Mouse (Mus musculus) limb, embryonic 13.5 days (tissue): ENCODE measurements at regions not wholly inside any gene's neighbourhood (a gene's known extent, or its start where the extent isn't known, plus 50 kb on each side); places are given as distances from the start of the nearest gene placed in this dataset.

ENCODE experiments used
- ATAC-seq: fragments of 200-750 bp; cut with Nextera tagmentation; 2 replicates; pipeline ENCODE4 v1.8.0; 2017; ENCODE audit warnings: low read depth, moderate number of reproducible peaks, moderate TSS enrichment; ENCODE audit not compliant: low FRiP score
- H3K27ac ChIP-seq: fragments of 300-500 bp; sonication (generic); 2 replicates; pipeline ENCODE4 v1.5.1; 2015; ENCODE audit warnings: inconsistent platforms, mild to moderate bottlenecking, moderate library complexity
- H3K27me3 ChIP-seq: fragments of 300-500 bp; sonication (generic); 2 replicates; pipeline ENCODE4 v1.6.1; 2015; ENCODE audit warnings: mild to moderate bottlenecking, inconsistent platforms
- H3K36me3 ChIP-seq: fragments of 300-500 bp; sonication (generic); 2 replicates; pipeline ENCODE4 v1.6.1; 2015; ENCODE audit warnings: inconsistent platforms, mild to moderate bottlenecking, moderate library complexity
- H3K4me1 ChIP-seq: fragments of 300-500 bp; sonication (generic); 2 replicates; pipeline ENCODE4 v1.6.1; 2015; ENCODE audit warnings: inconsistent platforms
- H3K4me2 ChIP-seq: fragments of 300-500 bp; sonication (generic); replicated peaks from 2 replicates; pipeline ENCODE4 v1.6.1; 2015; ENCODE audit warnings: inconsistent platforms, mild to moderate bottlenecking, moderate library complexity
- H3K4me3 ChIP-seq: fragments of 300-500 bp; sonication (generic); 2 replicates; pipeline ENCODE4 v1.5.1; 2015; ENCODE audit warnings: moderate library complexity, mild to moderate bottlenecking, inconsistent platforms
- H3K9ac ChIP-seq: fragments of 300-500 bp; sonication (generic); 2 replicates; pipeline ENCODE4 v1.6.1; 2015; ENCODE audit warnings: mild to moderate bottlenecking, inconsistent platforms
- H3K9me3 ChIP-seq: fragments of 300-500 bp; sonication (generic); 2 replicates; pipeline ENCODE4 v1.6.1; 2016; ENCODE audit warnings: inconsistent platforms
- WGBS: fragments of 180-500 bp; shearing (Covaris S2); methylation state at CpG from one replicate; pipeline ENCODE4 v1.1.7; 2015; 5-methylcytosine and 5-hydroxymethylcytosine counted together

DNA sequence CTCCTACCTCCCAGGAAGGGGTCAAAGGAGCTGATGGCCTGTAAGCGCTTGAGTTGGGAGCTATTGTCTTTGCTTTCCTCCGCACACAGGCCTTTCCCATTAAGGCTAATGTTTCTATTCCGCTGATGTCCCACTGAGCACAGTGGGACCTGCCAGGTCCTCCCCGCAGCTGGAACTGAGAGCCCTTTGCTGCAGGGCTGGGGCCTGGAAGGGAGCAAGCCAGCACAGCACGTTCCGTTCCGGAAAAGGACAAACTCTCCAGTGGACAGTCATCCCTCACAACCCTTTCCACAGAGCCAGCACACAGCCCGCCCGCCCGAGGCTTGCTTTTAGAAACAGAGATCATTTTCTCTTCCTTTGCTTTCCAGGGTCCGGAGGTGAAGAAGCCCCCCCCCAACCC is 116.2 kb upstream of the Usp24 start:
- no peak overlapping the region for H3K4me3 ChIP-seq
- H3K27ac ChIP-seq, result peak overlapping the region; percentile 23; the same call in 1 of the 2 replicates
- H3K36me3 ChIP-seq, result no peaks in the 10 kb centered on the region
- peak overlapping the region; percentile 41 for H3K4me2 ChIP-seq
- 0 out of 2 replicates have a peak, but pooled peaks cover 3% of the 10 kb centered on the region for H3K27me3 ChIP-seq
- H3K9me3 ChIP-seq, result no peaks in the 10 kb centered on the region
- H3K9ac ChIP-seq, result peak overlapping the region; percentile 13; the same call in 1 of the 2 replicates
- peaks cover 39% of the 10 kb centered on the region for H3K4me1 ChIP-seq
- ATAC-seq, result peak; percentile 55; the same call in 1 of the 2 replicates
- 10% methylated on average over 11 of the region's 11 CpGs for WGBS

GRCm38 (mm10) chr4:106200241-106200640 is 115.8 kb upstream of the Usp24 start:
- H3K9me3 ChIP-seq, result no peaks in the 10 kb centered on the region
- H3K9ac ChIP-seq, result no peak overlapping the region; the same call in 1 of the 2 replicates
- no peak overlapping the region for H3K4me3 ChIP-seq
- H3K27me3 ChIP-seq, result 0 out of 2 replicates have a peak, but pooled peaks cover 3% of the 10 kb centered on the region
- H3K4me1 ChIP-seq, result peaks cover 39% of the 10 kb centered on the region
- no peaks in the 10 kb centered on the region for H3K36me3 ChIP-seq
- H3K27ac ChIP-seq, result no peak overlapping the region
- 23% methylated on average over 6 of the region's 6 CpGs for WGBS
- peak; percentile 46; the same call in 1 of the 2 replicates for ATAC-seq
- H3K4me2 ChIP-seq, result peak overlapping the region; percentile 41

DNA sequence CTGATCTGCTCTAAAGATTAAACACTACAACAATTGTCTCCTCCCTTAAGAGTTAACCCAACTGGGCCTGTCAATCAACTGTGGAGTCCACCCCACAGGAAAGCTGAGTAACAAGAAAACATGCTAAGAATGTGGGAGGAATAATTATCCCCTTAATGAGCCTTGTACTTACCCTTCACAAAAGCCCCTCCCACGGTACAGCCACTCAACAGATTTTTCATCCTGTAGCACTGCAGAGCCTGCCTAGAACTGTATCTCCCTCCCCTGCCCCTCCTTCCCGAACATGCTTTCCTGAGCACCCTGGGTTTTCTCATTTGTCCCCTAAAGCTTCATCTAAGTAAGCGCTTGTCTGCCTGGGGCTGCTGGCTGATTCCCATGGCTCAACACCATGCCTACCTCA is 113.5 kb upstream of the Usp24 start:
- Histone ChIP-seq H3K9ac (no peak overlapping the region), H3K4me3 (no peak overlapping the region), H3K27ac (no peak overlapping the region), H3K27me3 (0 out of 2 replicates have a peak, but pooled peaks cover 3% of the 10 kb centered on the region), H3K36me3 (no peaks in the 10 kb centered on the region), H3K4me2 (no peak overlapping the region), H3K4me1 (peaks cover 36% of the 10 kb centered on the region), H3K9me3 (no peaks in the 10 kb centered on the region)
- 42% methylated on average over 3 of the region's 3 CpGs for WGBS
- no peak for ATAC-seq

DNA sequence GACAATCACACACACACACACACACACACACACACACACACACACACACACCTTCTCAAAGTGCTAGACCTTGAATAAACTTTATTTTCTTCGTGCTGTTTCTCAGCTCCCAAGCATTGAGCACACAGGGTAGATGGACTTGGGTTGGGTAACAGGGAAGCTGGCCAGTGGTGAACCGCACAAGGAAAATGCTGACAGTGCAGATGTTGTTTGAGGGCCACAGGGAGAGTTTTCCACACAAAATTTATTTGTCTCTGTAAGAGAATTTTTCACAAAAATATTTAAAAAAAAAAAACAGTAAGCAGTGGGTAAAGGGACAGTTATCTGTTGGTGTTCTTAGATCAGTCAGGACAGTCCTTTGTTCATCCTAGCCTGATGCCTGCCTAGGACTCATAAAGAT is 110.8 kb upstream of the Usp24 start:
- H3K4me1 ChIP-seq, result peaks cover 10% of the 10 kb centered on the region
- no peak overlapping the region for H3K4me3 ChIP-seq
- H3K9me3 ChIP-seq, result no peaks in the 10 kb centered on the region
- H3K27me3 ChIP-seq, result no peaks in the 10 kb centered on the region
- H3K9ac ChIP-seq, result no peak overlapping the region
- WGBS, result 82% methylated on average over 2 of the region's 2 CpGs
- H3K27ac ChIP-seq, result no peak overlapping the region
- H3K36me3 ChIP-seq, result no peaks in the 10 kb centered on the region
- no peak for ATAC-seq
- no peak overlapping the region for H3K4me2 ChIP-seq

DNA sequence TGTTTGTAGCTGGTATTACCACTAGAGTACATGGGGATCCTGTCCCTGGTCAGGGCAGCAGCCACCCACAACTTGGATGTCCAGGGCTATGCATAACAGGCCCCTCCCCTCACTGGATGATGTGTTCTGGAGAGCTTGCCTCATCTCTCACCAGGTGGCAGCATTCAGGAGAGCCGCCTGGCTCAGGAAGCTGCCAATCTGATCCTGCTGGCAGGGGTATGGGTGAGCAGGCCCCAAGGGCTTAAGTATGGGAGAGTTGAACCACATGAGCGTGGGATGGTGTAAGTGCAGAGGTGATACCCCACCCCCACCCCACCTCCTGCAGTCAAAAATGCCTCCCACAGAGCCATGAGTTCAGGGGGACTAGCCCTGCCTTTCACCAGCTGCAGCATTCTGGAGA is 110.0 kb upstream of the Usp24 start:
- 0 out of 2 replicates have a peak, but pooled peaks have one; percentile 12 for ATAC-seq
- no peak overlapping the region for H3K4me2 ChIP-seq
- H3K27ac ChIP-seq, result no peak overlapping the region
- peaks cover 7% of the 10 kb centered on the region; the same call in 1 of the 2 replicates for H3K4me1 ChIP-seq
- no peaks in the 10 kb centered on the region for H3K27me3 ChIP-seq
- WGBS, result 40% methylated on average over 2 of the region's 2 CpGs
- H3K4me3 ChIP-seq, result no peak overlapping the region
- no peak overlapping the region for H3K9ac ChIP-seq
- no peaks in the 10 kb centered on the region for H3K36me3 ChIP-seq
- no peaks in the 10 kb centered on the region for H3K9me3 ChIP-seq

- Histone ChIP-seq H3K9ac (no peak overlapping the region), H3K9me3 (no peaks in the 10 kb centered on the region), H3K27ac (no peak overlapping the region), H3K4me3 (no peak overlapping the region), H3K36me3 (no peaks in the 10 kb centered on the region), H3K27me3 (no peaks in the 10 kb centered on the region), H3K4me2 (no peak overlapping the region), H3K4me1 (peaks cover 12% of the 10 kb centered on the region; the same call in 1 of the 2 replicates)
- WGBS, result 85% methylated on average over 11 of the region's 11 CpGs
- ATAC-seq, result no peak
Measured at GRCm38 (mm10) chr4:106209465-106209864, 106.5 kb upstream of the Usp24 start.

DNA sequence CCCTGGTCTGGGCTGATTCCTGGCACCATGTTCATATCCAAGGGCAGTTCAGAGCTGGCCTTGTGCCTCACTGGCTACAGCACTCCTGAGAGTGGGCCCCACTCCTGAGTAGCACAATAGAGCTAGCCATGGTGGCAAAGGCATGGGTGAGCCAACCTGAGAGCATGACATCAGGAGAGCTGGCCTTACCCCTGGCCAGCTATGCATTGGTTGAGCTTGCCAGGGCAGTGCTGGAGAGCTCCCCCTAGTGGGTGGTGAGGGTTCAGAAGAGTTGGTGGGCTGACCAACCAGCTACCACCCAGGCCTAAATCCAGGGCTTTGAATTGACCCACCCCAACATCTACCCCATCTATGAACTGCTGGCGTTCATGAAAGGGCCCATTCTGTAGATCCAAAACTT is 106.0 kb upstream of the Usp24 start:
- Histone ChIP-seq H3K27ac (no peak overlapping the region), H3K9ac (no peak overlapping the region), H3K4me2 (no peak overlapping the region), H3K4me1 (peaks cover 12% of the 10 kb centered on the region; the same call in 1 of the 2 replicates), H3K4me3 (no peak overlapping the region), H3K36me3 (no peaks in the 10 kb centered on the region), H3K9me3 (no peaks in the 10 kb centered on the region), H3K27me3 (no peaks in the 10 kb centered on the region)
- no peak for ATAC-seq
- 90% methylated on average over 1 of the region's 1 CpGs for WGBS

DNA sequence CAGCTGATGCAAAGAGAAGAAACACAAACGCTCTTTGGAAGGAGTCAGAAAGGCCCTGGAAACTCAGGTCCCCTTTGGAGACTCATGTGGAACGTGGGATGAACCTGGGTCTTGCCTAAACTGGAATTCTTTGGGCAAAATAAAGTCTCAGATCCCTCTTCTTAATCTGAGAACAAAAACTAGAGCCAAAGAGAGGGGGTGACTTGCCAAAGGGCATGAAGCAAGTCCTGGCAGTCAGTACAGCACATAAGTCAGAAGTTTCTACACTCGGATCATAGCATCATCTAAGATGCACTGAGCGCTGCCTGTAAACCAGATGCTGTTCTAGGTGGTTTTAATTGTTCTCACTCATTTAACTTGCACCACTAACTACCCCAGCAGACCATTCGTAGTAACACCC is 101.8 kb upstream of the Usp24 start:
- H3K9ac ChIP-seq, result no peak overlapping the region
- no peaks in the 10 kb centered on the region for H3K9me3 ChIP-seq
- H3K4me1 ChIP-seq, result peaks cover 5% of the 10 kb centered on the region; the same call in 1 of the 2 replicates
- ATAC-seq, result no peak
- no peak overlapping the region for H3K4me3 ChIP-seq
- no peaks in the 10 kb centered on the region for H3K36me3 ChIP-seq
- 72% methylated on average over 5 of the region's 5 CpGs for WGBS
- no peaks in the 10 kb centered on the region for H3K27me3 ChIP-seq
- H3K4me2 ChIP-seq, result no peak overlapping the region
- no peak overlapping the region for H3K27ac ChIP-seq

DNA sequence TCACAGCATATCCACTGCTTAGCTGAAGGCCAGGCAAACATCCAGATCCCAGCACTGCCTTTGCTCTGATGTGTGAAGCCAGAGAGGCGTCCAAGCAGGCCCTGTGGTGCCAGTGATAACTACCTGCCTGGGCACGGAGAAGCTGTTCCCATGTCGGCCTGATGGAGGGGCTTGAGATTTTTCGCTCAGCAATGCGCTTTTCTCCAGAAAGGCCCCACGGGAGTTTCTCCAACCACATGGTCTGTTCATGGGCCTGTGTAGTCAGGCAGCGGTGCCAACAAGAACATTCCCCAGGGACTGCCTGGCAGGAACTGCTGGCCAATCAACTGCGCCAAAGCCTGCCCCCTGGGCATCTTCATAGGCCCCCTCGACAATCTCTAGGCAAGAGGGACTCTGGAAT is 95.4 kb upstream of the Usp24 start:
- Histone ChIP-seq H3K27ac (no peak overlapping the region), H3K9ac (no peak overlapping the region), H3K4me2 (no peak overlapping the region), H3K4me3 (no peak overlapping the region), H3K9me3 (no peaks in the 10 kb centered on the region), H3K27me3 (no peaks in the 10 kb centered on the region), H3K4me1 (peaks cover 21% of the 10 kb centered on the region; the same call in 1 of the 2 replicates), H3K36me3 (no peaks in the 10 kb centered on the region)
- 60% methylated on average over 9 of the region's 9 CpGs for WGBS
- no peak for ATAC-seq

GRCm38 (mm10) chr4:106225184-106225862 is 90.7 kb upstream of the Usp24 start:
- Histone ChIP-seq H3K36me3 (no peaks in the 10 kb centered on the region), H3K9me3 (no peaks in the 10 kb centered on the region), H3K9ac (no peak overlapping the region), H3K27me3 (peaks cover 5% of the 10 kb centered on the region; the same call in 1 of the 2 replicates), H3K4me2 (0 out of 2 replicates have a peak overlapping the region, but pooled peaks have one; percentile 17), H3K4me3 (no peak overlapping the region), H3K4me1 (peaks cover 24% of the 10 kb centered on the region), H3K27ac (no peak overlapping the region)
- 47% methylated on average over 10 of the region's 12 CpGs for WGBS
- no peak; the same call in 1 of the 2 replicates for ATAC-seq

GRCm38 (mm10) chr4:106227428-106227827 is 88.6 kb upstream of the Usp24 start:
- peaks cover 13% of the 10 kb centered on the region for H3K4me1 ChIP-seq
- no peaks in the 10 kb centered on the region for H3K9me3 ChIP-seq
- no peaks in the 10 kb centered on the region for H3K36me3 ChIP-seq
- H3K9ac ChIP-seq, result no peak overlapping the region
- no peak overlapping the region for H3K4me2 ChIP-seq
- no peak overlapping the region for H3K27ac ChIP-seq
- H3K4me3 ChIP-seq, result no peak overlapping the region
- no peak for ATAC-seq
- peaks cover 5% of the 10 kb centered on the region; the same call in 1 of the 2 replicates for H3K27me3 ChIP-seq
- 40% methylated on average over 8 of the region's 8 CpGs for WGBS

GRCm38 (mm10) chr4:106228534-106228933 is 87.5 kb upstream of the Usp24 start:
- H3K9ac ChIP-seq, result no peak overlapping the region
- no peak overlapping the region for H3K4me3 ChIP-seq
- ATAC-seq, result peak; percentile 65; the same call in 1 of the 2 replicates
- no peaks in the 10 kb centered on the region for H3K9me3 ChIP-seq
- no peaks in the 10 kb centered on the region for H3K36me3 ChIP-seq
- no peak overlapping the region for H3K27ac ChIP-seq
- 39% methylated on average over 9 of the region's 9 CpGs for WGBS
- peaks cover 16% of the 10 kb centered on the region for H3K4me1 ChIP-seq
- H3K4me2 ChIP-seq, result no peak overlapping the region
- peaks cover 5% of the 10 kb centered on the region; the same call in 1 of the 2 replicates for H3K27me3 ChIP-seq
